Comparison of ENCODE assay signal across 26 mouse cellular contexts in the genomic region with DNA sequence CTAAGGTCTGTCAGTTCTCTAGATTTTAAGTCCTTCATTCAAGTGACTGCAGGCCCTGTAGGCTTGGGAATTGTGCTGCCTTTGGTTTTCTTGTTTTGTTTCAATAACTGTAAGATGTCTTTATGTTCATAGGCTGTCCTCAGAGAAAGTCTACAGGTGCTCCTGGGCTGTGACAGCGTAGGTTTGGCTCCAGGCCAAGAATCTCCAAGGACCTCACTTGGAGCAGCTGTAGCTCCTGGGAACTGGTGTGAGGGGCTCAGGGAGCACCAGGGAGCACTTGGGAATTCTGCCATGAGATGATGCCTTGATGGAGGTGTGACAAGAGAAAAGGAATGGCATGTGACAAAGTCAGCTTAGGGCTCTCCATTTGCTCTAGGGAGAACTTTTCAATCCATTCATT.
DNase-seq lines count a peak whose midpoint lies in the region; ATAC-seq and TF ChIP-seq lines count a peak whose summit lies in the region.
"Had no signal": no experiment of that assay in that cellular context is flagged by ENCODE, and none has a peak within 500 bp of the region (broad histone marks: within the 10 kb centered on the region; RNA-seq: fewer than 3 reads in every experiment).

No protein-coding gene starts in this region.

- TF ChIP-seq CTCF in kidney, adult 2 months (conservative IDR thresholded peaks at IDR 0.05; ENCODE audit: insufficient read depth, insufficient read length, low read depth, low read length) = no peak
- TF ChIP-seq CTCF in lung, embryonic 14.5 days (IDR thresholded peaks at IDR 0.05; ENCODE audit: low read depth) = no peak
- TF ChIP-seq CTCF in lung, postnatal 0 days (IDR thresholded peaks at IDR 0.05) = no peak
- TF ChIP-seq CTCF in brain, embryonic 14.5 days (IDR thresholded peaks at IDR 0.05; ENCODE audit: borderline replicate concordance, extremely low read depth, insufficient read depth, insufficient read length) = no peak

- H3K9me3 ChIP-seq in kidney, embryonic 14.5 days (ENCODE audit: control insufficient read depth, low read length) = no peaks in the 10 kb centered on the region
- no peaks in the 10 kb centered on the region for H3K9me3 ChIP-seq in lung, embryonic 14.5 days (ENCODE audit: low read depth, low read length)
- H3K9me3 ChIP-seq in lung, postnatal 0 days (ENCODE audit: low read length) = no peaks in the 10 kb centered on the region
- H3K9me3 ChIP-seq: embryonic facial prominence, embryonic 12.5 days; forebrain, embryonic 12.5 days; forebrain, embryonic 15.5 days; heart, embryonic 12.5 days; heart, embryonic 15.5 days; hindbrain, embryonic 10.5 days; hindbrain, embryonic 13.5 days; intestine, embryonic 15.5 days had no signal

- H3K4me3 ChIP-seq in kidney, adult 2 months (ENCODE audit: insufficient read depth, low read depth, low read length) = no peak overlapping the region
- H3K4me3 ChIP-seq in kidney, embryonic 14.5 days (ENCODE audit: low read length) = no peak overlapping the region
- no peak overlapping the region for H3K4me3 ChIP-seq in lung, embryonic 14.5 days (ENCODE audit: low read depth, low read length)
- H3K4me3 ChIP-seq in lung, postnatal 0 days (ENCODE audit: low read depth, low read length) = no peak overlapping the region
- H3K4me3 ChIP-seq: embryonic facial prominence, embryonic 12.5 days; forebrain, embryonic 12.5 days; forebrain, embryonic 15.5 days; heart, embryonic 12.5 days; heart, embryonic 15.5 days; hindbrain, embryonic 10.5 days; hindbrain, embryonic 13.5 days; intestine, embryonic 15.5 days had no signal

- no peak for TF ChIP-seq POLR2A in kidney, adult 2 months (IDR thresholded peaks at IDR 0.05; ENCODE audit: low read depth, low read length)
- no peak for TF ChIP-seq POLR2A in brain, embryonic 14.5 days (IDR thresholded peaks at IDR 0.05; ENCODE audit: borderline replicate concordance, extremely low read depth, insufficient read depth, insufficient read length, poor library complexity, severe bottlenecking)

- ATAC-seq in kidney, embryonic 14.5 days (ENCODE audit: low FRiP score, low TSS enrichment) = no peak
- no peak for ATAC-seq in lung, embryonic 14.5 days (ENCODE audit: insufficient read depth)
- no peak for ATAC-seq in lung, postnatal 0 days
- ATAC-seq: forebrain, embryonic 15.5 days; hindbrain, embryonic 16.5 days; intestine, embryonic 15.5 days; Patski had no signal

- no peaks in the 10 kb centered on the region for H3K36me3 ChIP-seq in kidney, adult 2 months (ENCODE audit: control insufficient read depth, insufficient read depth, low read length)
- H3K36me3 ChIP-seq in kidney, embryonic 14.5 days (ENCODE audit: control insufficient read depth, insufficient read depth, low read length) = no peaks in the 10 kb centered on the region
- H3K36me3 ChIP-seq in lung, embryonic 14.5 days (ENCODE audit: insufficient read depth) = no peaks in the 10 kb centered on the region
- no peaks in the 10 kb centered on the region for H3K36me3 ChIP-seq in lung, postnatal 0 days (ENCODE audit: insufficient read depth, low read length)
- H3K36me3 ChIP-seq: embryonic facial prominence, embryonic 12.5 days; forebrain, embryonic 12.5 days; forebrain, embryonic 15.5 days; heart, embryonic 12.5 days; heart, embryonic 15.5 days; hindbrain, embryonic 10.5 days; hindbrain, embryonic 13.5 days; intestine, embryonic 15.5 days had no signal

- H3K9ac ChIP-seq in kidney, embryonic 14.5 days (ENCODE audit: low read depth, low read length) = no peak overlapping the region
- no peak overlapping the region for H3K9ac ChIP-seq in lung, embryonic 14.5 days
- no peak overlapping the region for H3K9ac ChIP-seq in lung, postnatal 0 days (replicated peaks; ENCODE audit: low read depth)
- H3K9ac ChIP-seq: embryonic facial prominence, embryonic 12.5 days; forebrain, embryonic 12.5 days; forebrain, embryonic 15.5 days; heart, embryonic 12.5 days; heart, embryonic 15.5 days; hindbrain, embryonic 13.5 days; intestine, embryonic 15.5 days had no signal

- H3K27me3 ChIP-seq in kidney, adult 2 months (replicated peaks; ENCODE audit: control insufficient read depth, insufficient read depth, low read length) = no peaks in the 10 kb centered on the region
- no peaks in the 10 kb centered on the region for H3K27me3 ChIP-seq in kidney, embryonic 14.5 days (ENCODE audit: control insufficient read depth, insufficient read depth, low read length)
- no peaks in the 10 kb centered on the region for H3K27me3 ChIP-seq in lung, embryonic 14.5 days (ENCODE audit: insufficient read depth, low read length)
- H3K27me3 ChIP-seq in lung, postnatal 0 days (replicated peaks; ENCODE audit: insufficient read depth, low read length) = no peaks in the 10 kb centered on the region
- H3K27me3 ChIP-seq: embryonic facial prominence, embryonic 12.5 days; forebrain, embryonic 12.5 days; forebrain, embryonic 15.5 days; heart, embryonic 12.5 days; heart, embryonic 15.5 days; hindbrain, embryonic 13.5 days; intestine, embryonic 15.5 days had no signal

- no peak overlapping the region for H3K4me2 ChIP-seq in kidney, embryonic 14.5 days (replicated peaks; ENCODE audit: low read depth, low read length)
- H3K4me2 ChIP-seq in lung, embryonic 14.5 days = no peak overlapping the region
- no peak overlapping the region for H3K4me2 ChIP-seq in lung, postnatal 0 days (replicated peaks; ENCODE audit: low read depth, low read length)
- H3K4me2 ChIP-seq: embryonic facial prominence, embryonic 12.5 days; forebrain, embryonic 12.5 days; forebrain, embryonic 15.5 days; heart, embryonic 12.5 days; heart, embryonic 15.5 days; hindbrain, embryonic 13.5 days; intestine, embryonic 15.5 days had no signal

- H3K27ac ChIP-seq in kidney, adult 2 months (ENCODE audit: insufficient read depth, low read depth, low read length) = no peak overlapping the region
- no peak overlapping the region for H3K27ac ChIP-seq in kidney, embryonic 14.5 days (ENCODE audit: low read depth, low read length)
- H3K27ac ChIP-seq in lung, embryonic 14.5 days (ENCODE audit: low read depth) = no peak overlapping the region
- H3K27ac ChIP-seq in lung, postnatal 0 days (ENCODE audit: low read length) = no peak overlapping the region
- H3K27ac ChIP-seq: embryonic facial prominence, embryonic 12.5 days; forebrain, embryonic 12.5 days; forebrain, embryonic 15.5 days; heart, embryonic 15.5 days; hindbrain, embryonic 10.5 days; hindbrain, embryonic 13.5 days; intestine, embryonic 15.5 days had no signal

- peak; percentile 20 to 32 for DNase-seq in cerebellum, postnatal 10 days
- no peak for DNase-seq in cerebellum, postnatal 4 days (ENCODE audit: low spot score in 2 of 2)
- DNase-seq in kidney, adult 2 months = peak; percentile 35
- DNase-seq in lung, embryonic 14.5 days = peak; percentile 37
- no peak for DNase-seq in lung, postnatal 0 days (ENCODE audit: low spot score)
- peak; percentile 2 for DNase-seq in brain, embryonic 14.5 days (ENCODE audit: low read depth)
- DNase-seq in embryo, embryonic 10.5 days (ENCODE audit: low spot score) = no peak
- DNase-seq: adrenal gland, postnatal 10 days; adrenal gland, postnatal 36 days; cerebellum, adult 11 months; cerebellum, adult 2 months; gastrocnemius, postnatal 25 days; heart, adult 18-20 months; heart, postnatal 10 days; heart, postnatal 36 days had no signal

- peaks cover 4% of the 10 kb centered on the region; the same call in 1 of the 2 replicates for H3K4me1 ChIP-seq in kidney, adult 2 months (ENCODE audit: control insufficient read depth, insufficient read depth, low read length)
- H3K4me1 ChIP-seq in kidney, embryonic 14.5 days (ENCODE audit: control insufficient read depth, insufficient read depth, low read length) = no peaks in the 10 kb centered on the region
- no peaks in the 10 kb centered on the region for H3K4me1 ChIP-seq in lung, embryonic 14.5 days (ENCODE audit: insufficient read depth)
- H3K4me1 ChIP-seq in lung, postnatal 0 days (ENCODE audit: insufficient read depth, low read depth, low read length) = no peaks in the 10 kb centered on the region
- H3K4me1 ChIP-seq: embryonic facial prominence, embryonic 12.5 days; forebrain, embryonic 12.5 days; forebrain, embryonic 15.5 days; heart, embryonic 12.5 days; heart, embryonic 15.5 days; hindbrain, embryonic 10.5 days; hindbrain, embryonic 13.5 days; intestine, embryonic 15.5 days had no signal

- WGBS in kidney, adult 2 months = 49% methylated on average over 1 of the region's 1 CpGs
- 79% methylated on average over 1 of the region's 1 CpGs for WGBS in kidney, embryonic 14.5 days
- 41% methylated on average over 1 of the region's 1 CpGs for WGBS in lung, embryonic 14.5 days
- WGBS in lung, postnatal 0 days = 21% methylated on average over 1 of the region's 1 CpGs

- TF ChIP-seq EP300 in lung, postnatal 0 days (IDR thresholded peaks at IDR 0.05) = no peak

Comparison
In these comparisons a context has a peak if more than half of its experiments do, and no peak if none do; other contexts are left out.
1. DNase-seq: peak in cerebellum, postnatal 10 days (2 of 2), kidney, adult 2 months (single experiment), lung, embryonic 14.5 days (single experiment) and brain, embryonic 14.5 days (single experiment); none in cerebellum, postnatal 4 days (0 of 2), lung, postnatal 0 days (single experiment) and embryo, embryonic 10.5 days (single experiment).